Mouse (Mus musculus) skeletal muscle tissue, adult 2 months (tissue): ENCODE data around the gene Ldb3.

Experiments used
- DNase-seq: peaks from one replicate; pipeline ENCODE4 v3.0.0-alpha.2; 2012; ENCODE audit warnings: low read depth, low spot score

Gene Ldb3

DNA sequence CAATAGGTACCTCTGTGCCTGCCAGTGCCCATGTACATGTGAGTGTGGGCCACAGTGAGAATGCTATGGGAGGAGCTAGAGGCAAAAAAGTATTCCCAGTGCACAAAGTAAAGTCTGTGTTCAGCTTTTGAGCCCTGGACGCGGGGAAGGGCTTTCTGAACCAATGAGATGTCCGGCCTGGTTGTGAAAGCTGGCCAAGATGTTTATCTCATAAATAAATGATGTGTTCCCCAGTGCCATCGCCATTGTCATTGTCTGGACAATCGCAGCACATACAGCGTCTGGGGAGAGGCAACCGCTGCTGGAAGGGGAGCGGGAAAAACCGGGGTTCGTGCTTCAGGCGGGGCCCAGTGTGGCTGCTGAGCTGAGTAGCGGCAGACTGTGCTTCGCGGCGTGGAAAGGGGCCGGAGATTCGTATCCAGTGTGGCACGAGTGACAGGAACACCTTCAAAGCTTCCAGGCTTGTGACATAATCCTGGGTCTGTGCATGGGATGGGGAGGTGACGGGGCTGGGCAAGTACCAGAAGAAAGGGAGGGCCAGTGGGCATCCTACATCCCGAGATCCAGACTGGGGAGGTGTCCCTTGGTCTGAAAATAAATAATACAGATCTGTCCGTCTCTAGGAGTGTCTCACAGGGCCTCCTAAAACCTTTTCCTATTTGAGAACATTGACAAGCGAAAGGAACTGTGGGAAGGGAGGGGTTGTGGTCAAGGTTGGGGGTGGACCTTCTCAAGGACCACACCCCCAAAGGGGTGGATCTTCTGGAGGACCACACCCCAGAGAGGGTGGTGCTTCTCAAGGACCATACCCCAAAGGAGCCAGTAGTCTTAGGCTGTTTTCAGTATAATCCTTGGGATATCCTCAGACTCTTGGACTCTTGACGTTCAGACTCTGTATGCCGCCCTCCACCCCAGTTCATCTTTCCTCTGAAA, 2.5 kb upstream of the Ldb3 start:
- peak; percentile 74 for DNase-seq

- no peak for DNase-seq
These were observed 1.6 kb upstream of the Ldb3 start for GRCm38 (mm10) chr14:34590017-34590570.

DNA sequence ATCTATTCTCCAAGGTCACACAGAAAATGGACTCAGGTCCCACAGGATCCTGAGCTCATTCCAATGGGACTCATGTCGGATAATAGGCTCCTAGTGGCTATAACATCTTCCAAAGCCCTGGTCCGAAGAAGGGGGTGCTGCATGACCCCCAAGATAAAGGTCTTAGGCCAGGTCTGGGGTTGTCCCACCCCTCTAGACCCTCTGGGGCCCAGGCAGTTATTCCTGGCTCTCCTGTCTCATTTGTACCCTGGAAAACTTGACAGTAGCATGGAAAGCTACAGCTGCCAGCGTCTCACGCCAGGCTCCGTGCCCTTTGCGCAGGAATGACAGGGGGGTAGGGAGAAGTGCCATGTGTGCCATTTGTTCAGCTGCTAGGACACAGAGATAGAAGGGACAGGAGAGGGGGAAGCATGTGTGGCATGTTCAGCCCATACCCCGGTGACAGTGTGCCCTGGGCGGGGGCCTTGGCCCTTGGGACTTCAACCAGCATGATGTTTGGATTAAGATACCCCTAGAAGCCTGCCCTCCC, 767 bp upstream of the Ldb3 start:
- peak; percentile 83 for DNase-seq

GRCm38 (mm10) chr14:34588005-34588404, 477 bp downstream of the Ldb3 start:
- DNase-seq: no peak

- DNase-seq: peak; percentile 65
These were observed 1.6 kb downstream of the Ldb3 start for GRCm38 (mm10) chr14:34586871-34587270.

DNA sequence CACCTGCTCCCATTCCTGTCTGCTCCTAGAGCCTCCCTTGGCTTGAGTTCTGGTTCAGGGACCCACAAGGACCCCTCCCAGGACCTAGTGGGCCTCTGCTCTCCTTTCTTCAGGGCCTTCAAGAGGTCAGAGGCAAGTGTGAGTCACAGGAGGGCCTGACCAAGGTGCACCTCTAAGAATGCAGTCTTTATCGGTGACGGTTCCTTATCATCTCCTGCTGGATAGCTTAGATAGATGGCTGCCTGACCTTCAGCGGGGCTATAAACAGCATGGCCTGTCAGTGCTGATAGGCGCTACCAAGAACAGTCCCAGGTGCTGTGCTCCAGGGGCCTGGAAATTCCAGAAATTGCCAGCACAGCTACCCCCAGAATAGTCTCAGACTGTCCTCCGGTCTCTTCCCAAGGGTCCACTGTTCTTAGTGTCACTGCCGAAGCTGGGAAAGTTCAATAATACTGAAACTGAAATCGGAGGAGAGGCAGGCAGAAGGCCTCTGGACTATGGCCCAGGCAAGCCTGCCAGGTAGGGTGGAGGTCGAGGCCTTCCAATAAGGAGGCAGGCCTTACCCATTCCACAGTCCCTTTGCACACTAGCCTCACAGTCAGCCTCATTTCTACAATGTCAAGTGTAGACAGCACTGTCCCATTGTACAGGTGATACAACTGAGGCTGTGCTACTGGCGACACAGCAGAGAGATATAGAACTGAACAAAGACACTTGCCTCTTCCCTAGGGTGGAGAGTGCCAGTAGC, 3.0 kb downstream of the Ldb3 start:
- DNase-seq: peak; percentile 69

DNA sequence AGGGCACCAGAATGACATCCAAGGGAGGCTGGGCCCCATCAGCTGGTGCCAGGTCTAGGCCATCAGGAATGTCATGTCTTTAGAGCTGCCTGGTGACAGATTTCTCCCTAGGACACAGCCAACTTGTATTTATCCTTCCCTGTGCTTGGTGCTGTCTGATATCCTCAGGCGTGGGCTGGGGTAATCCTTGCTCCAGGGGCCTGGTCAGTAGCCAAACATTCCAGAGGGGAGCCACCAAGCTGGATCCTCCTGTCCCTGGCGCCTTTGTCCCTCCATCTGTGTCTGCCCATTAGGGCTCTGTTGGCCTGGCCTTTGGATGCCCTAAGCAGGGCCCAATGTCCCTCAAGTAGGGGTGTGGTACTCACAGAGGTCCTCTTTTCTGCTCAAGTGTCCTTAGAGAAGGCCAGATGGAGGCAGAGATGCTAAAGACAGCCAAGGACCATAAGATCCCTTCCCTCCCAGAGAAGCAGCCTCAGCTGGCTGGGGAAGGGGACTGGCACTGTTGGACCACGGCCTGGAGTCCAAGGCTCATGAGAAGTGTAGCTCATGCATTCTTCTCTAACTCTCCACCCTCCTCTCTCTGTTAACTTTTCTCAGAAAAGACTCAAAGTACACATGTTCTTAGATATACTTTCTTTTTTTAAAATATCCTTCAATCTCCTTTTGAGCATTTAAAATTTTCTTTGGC, 5.6 kb downstream of the Ldb3 start:
- DNase-seq: peak; percentile 53

GRCm38 (mm10) chr14:34576858-34577257, 11.6 kb downstream of the Ldb3 start:
- DNase-seq: no peak

GRCm38 (mm10) chr14:34574068-34574467, 14.4 kb downstream of the Ldb3 start:
- DNase-seq: peak; percentile 86

- DNase-seq: no peak
These were observed 15.1 kb downstream of the Ldb3 start for GRCm38 (mm10) chr14:34573348-34573913.

DNA sequence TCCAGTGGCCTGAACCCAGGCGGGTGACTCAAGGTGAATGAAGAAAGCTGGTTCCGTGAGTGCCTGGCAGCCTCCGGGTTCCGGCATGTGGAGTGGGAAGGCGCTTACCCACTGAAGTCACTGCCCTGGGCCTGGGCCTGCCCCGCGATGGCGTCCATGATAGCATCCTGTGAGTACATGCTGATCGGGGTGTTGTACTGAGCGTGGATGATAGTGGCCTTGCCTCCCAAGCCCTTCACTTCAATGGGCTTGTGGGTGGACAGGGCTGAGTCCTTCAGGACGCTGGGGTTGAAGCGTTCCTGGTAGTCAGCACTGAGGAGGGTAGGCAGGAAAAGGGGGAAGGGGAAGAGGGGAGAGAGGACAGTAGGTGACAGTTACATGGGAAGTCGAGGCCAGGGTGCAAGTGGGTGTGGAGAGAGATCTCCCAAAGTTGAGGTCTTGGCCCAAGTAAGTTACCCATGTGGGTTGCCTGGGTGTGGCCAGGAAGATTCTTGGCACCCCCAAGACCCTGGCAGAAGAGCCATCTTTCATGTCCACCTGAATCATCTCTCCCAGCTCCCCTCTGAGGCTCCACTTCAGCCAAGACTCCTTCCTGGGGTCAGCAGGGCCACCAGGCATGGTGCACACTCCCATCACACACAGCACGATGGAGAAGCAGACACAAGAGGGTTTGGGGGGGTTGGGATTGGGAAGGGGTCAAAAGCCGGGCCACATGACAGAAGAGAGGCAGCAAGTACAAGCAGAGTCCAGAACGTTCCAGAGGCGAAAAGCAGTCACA, 16.7 kb downstream of the Ldb3 start:
- DNase-seq: no peak

- no peak for DNase-seq
These were observed 17.6 kb downstream of the Ldb3 start for GRCm38 (mm10) chr14:34570903-34571302.

GRCm38 (mm10) chr14:34570294-34570693, 18.2 kb downstream of the Ldb3 start:
- DNase-seq: peak; percentile 77

GRCm38 (mm10) chr14:34569534-34570194, 18.8 kb downstream of the Ldb3 start:
- no peak for DNase-seq

- no peak for DNase-seq
These were observed 19.9 kb downstream of the Ldb3 start for GRCm38 (mm10) chr14:34568626-34569025.

GRCm38 (mm10) chr14:34567697-34568096, 20.8 kb downstream of the Ldb3 start:
- no peak for DNase-seq

GRCm38 (mm10) chr14:34566530-34566929, 22.0 kb downstream of the Ldb3 start:
- no peak for DNase-seq

DNA sequence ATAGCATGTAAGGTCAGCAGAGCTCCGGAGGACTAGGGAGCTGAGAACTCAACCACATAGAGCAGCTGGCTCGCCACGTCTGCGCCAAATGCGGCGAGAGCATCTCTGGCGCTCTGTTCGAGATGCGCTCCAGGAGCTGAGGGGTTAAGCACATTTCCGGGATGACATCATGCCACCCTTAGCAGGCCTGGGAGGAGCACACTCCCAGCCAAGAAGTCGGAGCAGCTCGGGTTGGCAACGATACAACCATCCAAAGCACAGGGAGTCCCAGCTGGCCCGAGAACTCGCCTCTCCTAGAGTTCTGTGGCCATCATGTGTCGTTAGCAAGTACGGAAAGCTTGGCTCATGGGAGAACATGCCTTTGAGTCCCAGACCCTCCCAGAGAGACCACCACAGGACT, 22.8 kb downstream of the Ldb3 start:
- DNase-seq: peak; percentile 90

- peak; percentile 68 for DNase-seq
These were observed 23.8 kb downstream of the Ldb3 start for GRCm38 (mm10) chr14:34564646-34565045.

GRCm38 (mm10) chr14:34562393-34562792, 26.1 kb downstream of the Ldb3 start:
- DNase-seq: no peak
